Mouse (Mus musculus): ENCODE data around the gene Mia. TPM values are rescaled to one million over a fixed set of nuclear protein-coding genes. Genes with fewer than 3 reads are reported as not detected.

Gene Mia
- total and polyA plus RNA-seq, 2 experiments from 2014 or later, result 34.2 to 63.6 TPM

GRCm38 (mm10) chr7:27178324-27179216 lies 2.4 kb downstream of the Mia start, which contains the start of gene Rab4b:
Rab4b (minus strand) TSS chr7:27178896.
- H3K9ac ChIP-seq (replicated peaks; ENCODE audit: low read length), result peak within 1 kb of the TSS; percentile 60
- H3K9me3 ChIP-seq (ENCODE audit: low read length), result no peaks in the 10 kb centered on the region
- DNase-seq (ENCODE audit: low spot score) (peak; percentile 99), ATAC-seq (peak; percentile 98)
- peak within 1 kb of the TSS; percentile 66 for H3K4me3 ChIP-seq (ENCODE audit: low read length)
- H3K4me2 ChIP-seq (ENCODE audit: low read depth, low read length), result peak within 1 kb of the TSS; percentile 62
- TF ChIP-seq CTCF (IDR thresholded peaks at IDR 0.05; ENCODE audit: low read depth), result peak; percentile 83
- peak within 1 kb of the TSS; percentile 93 for H3K27ac ChIP-seq
- H3K4me1 ChIP-seq (ENCODE audit: insufficient read depth, low read length), result peaks cover 7% of the 10 kb centered on the region
- no peaks in the 10 kb centered on the region for H3K27me3 ChIP-seq (ENCODE audit: insufficient read depth, low read length)
- peaks cover 8% of the 10 kb centered on the region for H3K36me3 ChIP-seq (ENCODE audit: insufficient read depth, low read length)
- WGBS, result under 1% methylated on average over 52 of the region's 53 CpGs

DNA sequence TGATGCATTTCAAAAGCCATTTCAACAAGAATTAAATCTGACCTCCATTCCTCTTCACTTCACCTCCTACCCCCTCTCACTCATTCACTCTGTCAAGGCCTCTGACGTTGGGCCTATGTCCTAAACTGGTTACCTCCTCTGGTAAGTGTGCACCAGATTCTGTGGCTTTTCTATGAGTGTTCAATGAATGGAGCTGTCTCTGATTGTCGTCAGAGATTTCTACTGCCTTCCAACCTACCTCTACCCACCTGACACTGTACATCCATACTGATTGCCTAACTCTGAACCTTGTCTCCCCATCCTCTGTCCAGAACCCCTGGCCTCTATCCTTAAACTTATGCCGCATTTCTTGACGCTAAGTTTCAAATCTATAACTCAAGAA lies 3.0 kb downstream of the Mia start:
- H3K4me3 ChIP-seq (ENCODE audit: low read length), result peak overlapping the region; percentile 66
- H3K27me3 ChIP-seq (ENCODE audit: insufficient read depth, low read length), result no peaks in the 10 kb centered on the region
- ATAC-seq, result peak; percentile 2
- no peaks in the 10 kb centered on the region for H3K9me3 ChIP-seq (ENCODE audit: low read length)
- peak overlapping the region; percentile 93 for H3K27ac ChIP-seq
- peak overlapping the region; percentile 62 for H3K4me2 ChIP-seq (ENCODE audit: low read depth, low read length)
- no peak for DNase-seq (ENCODE audit: low spot score)
- peak overlapping the region; percentile 60 for H3K9ac ChIP-seq (replicated peaks; ENCODE audit: low read length)
- WGBS, result 20% methylated on average over 4 of the region's 4 CpGs
- peaks cover 7% of the 10 kb centered on the region for H3K4me1 ChIP-seq (ENCODE audit: insufficient read depth, low read length)
- no peak for TF ChIP-seq CTCF (IDR thresholded peaks at IDR 0.05; ENCODE audit: low read depth)
- H3K36me3 ChIP-seq (ENCODE audit: insufficient read depth, low read length), result peaks cover 13% of the 10 kb centered on the region

DNA sequence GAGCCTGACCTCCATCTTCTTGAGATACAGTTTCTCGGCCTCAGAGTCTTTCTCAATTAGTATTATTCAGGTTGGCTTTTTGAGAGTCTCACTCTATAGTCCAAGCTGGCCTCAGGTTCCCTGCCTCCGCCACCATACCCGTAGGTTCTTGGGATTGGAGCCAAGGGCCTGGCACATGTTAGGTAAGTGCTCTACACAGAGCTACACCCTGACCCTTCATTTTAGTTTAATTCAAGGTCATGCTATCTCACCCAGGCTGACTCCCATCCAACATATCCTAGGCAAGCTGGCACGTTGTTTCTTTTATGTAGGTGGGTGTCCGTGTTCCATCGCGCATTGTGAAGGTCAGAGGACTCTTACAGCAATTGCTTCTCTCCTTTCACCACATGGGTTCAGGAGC lies 6.1 kb downstream of the Mia start:
- Histone ChIP-seq H3K27me3 (ENCODE audit: insufficient read depth, low read length) (no peaks in the 10 kb centered on the region), H3K4me3 (ENCODE audit: low read length) (no peak overlapping the region), H3K9me3 (ENCODE audit: low read length) (no peaks in the 10 kb centered on the region), H3K9ac (replicated peaks; ENCODE audit: low read length) (no peak overlapping the region), H3K4me1 (ENCODE audit: insufficient read depth, low read length) (peaks cover 7% of the 10 kb centered on the region), H3K4me2 (ENCODE audit: low read depth, low read length) (no peak overlapping the region), H3K27ac (no peak overlapping the region), H3K36me3 (ENCODE audit: insufficient read depth, low read length) (peaks cover 25% of the 10 kb centered on the region)
- no peak for ATAC-seq
- DNase-seq (ENCODE audit: low spot score), result no peak
- no peak for TF ChIP-seq CTCF (IDR thresholded peaks at IDR 0.05; ENCODE audit: low read depth)
- 92% methylated on average over 7 of the region's 7 CpGs for WGBS

GRCm38 (mm10) chr7:27174496-27174895 lies 6.5 kb downstream of the Mia start:
- WGBS, result 98% methylated on average over 15 of the region's 15 CpGs
- no peak overlapping the region for H3K9ac ChIP-seq (replicated peaks; ENCODE audit: low read length)
- no peak for DNase-seq (ENCODE audit: low spot score)
- no peaks in the 10 kb centered on the region for H3K27me3 ChIP-seq (ENCODE audit: insufficient read depth, low read length)
- H3K9me3 ChIP-seq (ENCODE audit: low read length), result no peaks in the 10 kb centered on the region
- no peak for TF ChIP-seq CTCF (IDR thresholded peaks at IDR 0.05; ENCODE audit: low read depth)
- peaks cover 25% of the 10 kb centered on the region for H3K36me3 ChIP-seq (ENCODE audit: insufficient read depth, low read length)
- H3K4me2 ChIP-seq (ENCODE audit: low read depth, low read length), result no peak overlapping the region
- no peak for ATAC-seq
- H3K27ac ChIP-seq, result no peak overlapping the region
- peaks cover 7% of the 10 kb centered on the region for H3K4me1 ChIP-seq (ENCODE audit: insufficient read depth, low read length)
- no peak overlapping the region for H3K4me3 ChIP-seq (ENCODE audit: low read length)

- TF ChIP-seq CTCF (IDR thresholded peaks at IDR 0.05; ENCODE audit: low read depth), result no peak
- peaks cover 25% of the 10 kb centered on the region for H3K36me3 ChIP-seq (ENCODE audit: insufficient read depth, low read length)
- no peak overlapping the region for H3K4me2 ChIP-seq (ENCODE audit: low read depth, low read length)
- H3K4me1 ChIP-seq (ENCODE audit: insufficient read depth, low read length), result no peaks in the 10 kb centered on the region
- H3K27me3 ChIP-seq (ENCODE audit: insufficient read depth, low read length), result no peaks in the 10 kb centered on the region
- H3K27ac ChIP-seq, result no peak overlapping the region
- no peaks in the 10 kb centered on the region for H3K9me3 ChIP-seq (ENCODE audit: low read length)
- H3K9ac ChIP-seq (replicated peaks; ENCODE audit: low read length), result no peak overlapping the region
- no peak for DNase-seq (ENCODE audit: low spot score)
- WGBS, result 85% methylated on average over 3 of the region's 3 CpGs
- ATAC-seq, result no peak
- no peak overlapping the region for H3K4me3 ChIP-seq (ENCODE audit: low read length)
Observed at GRCm38 (mm10) chr7:27170981-27171380, 10.0 kb downstream of the Mia start.

DNA sequence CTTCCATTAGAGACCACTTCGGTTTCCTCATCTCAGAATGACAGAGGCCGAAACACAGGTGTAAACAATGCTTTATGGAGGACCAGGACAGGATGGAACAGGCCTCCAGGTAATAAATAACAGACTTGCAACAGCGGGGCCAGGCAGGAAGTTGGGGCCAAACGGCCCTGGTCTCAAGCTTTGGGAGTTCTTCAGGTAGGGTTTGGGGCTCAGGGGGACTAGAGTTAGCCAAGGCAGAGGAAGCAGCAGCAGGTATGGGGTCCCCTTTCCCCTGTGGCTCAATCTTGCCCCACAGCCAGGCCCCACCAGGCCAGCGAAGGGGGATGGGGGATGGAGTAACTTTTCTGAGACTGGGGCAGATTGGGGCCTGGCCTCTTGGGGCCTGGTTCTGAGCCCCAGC lies 12.6 kb downstream of the Mia start:
- Histone ChIP-seq H3K4me1 (ENCODE audit: insufficient read depth, low read length) (peaks cover 25% of the 10 kb centered on the region), H3K9me3 (ENCODE audit: low read length) (no peaks in the 10 kb centered on the region), H3K4me3 (ENCODE audit: low read length) (no peak overlapping the region), H3K4me2 (ENCODE audit: low read depth, low read length) (no peak overlapping the region), H3K27ac (no peak overlapping the region), H3K27me3 (ENCODE audit: insufficient read depth, low read length) (no peaks in the 10 kb centered on the region), H3K36me3 (ENCODE audit: insufficient read depth, low read length) (peaks cover 16% of the 10 kb centered on the region; the same call in 1 of the 2 replicates), H3K9ac (replicated peaks; ENCODE audit: low read length) (no peak overlapping the region)
- no peak for TF ChIP-seq CTCF (IDR thresholded peaks at IDR 0.05; ENCODE audit: low read depth)
- no peak for ATAC-seq
- DNase-seq (ENCODE audit: low spot score), result no peak
- 94% methylated on average over 5 of the region's 5 CpGs for WGBS

All from hindbrain, postnatal 0 days (tissue).